Mouse (Mus musculus): ENCODE measurements around the gene Tmed4.

DNA sequence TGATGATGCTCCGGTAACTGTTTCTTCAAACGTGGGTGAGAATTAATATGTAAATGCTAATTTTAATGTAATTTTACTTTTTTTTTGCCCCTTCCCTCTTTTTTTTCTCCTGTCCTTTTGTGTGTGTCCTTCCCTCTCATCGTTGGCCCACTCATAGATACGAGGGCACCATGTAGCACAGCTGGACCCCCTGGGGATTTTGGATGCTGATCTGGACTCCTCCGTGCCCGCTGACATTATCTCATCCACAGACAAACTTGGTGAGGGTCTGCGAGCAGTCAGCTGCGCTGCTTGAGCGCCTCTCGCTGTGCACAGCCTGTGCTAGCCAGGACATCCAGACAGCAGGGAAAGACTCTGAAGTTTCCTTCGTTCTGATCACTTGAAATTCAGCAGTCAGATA lies 42.2 kb upstream of the Tmed4 start:
- TF ChIP-seq CTCF (IDR thresholded peaks at IDR 0.05; ENCODE audit: insufficient read depth, low read depth, low read length) (no peak), POLR2A (IDR thresholded peaks at IDR 0.05; ENCODE audit: insufficient read depth, low read depth, low read length) (no peak)
